Mouse (Mus musculus) left cerebral cortex, adult 8-10 months (tissue): ENCODE measurements around the gene 1700007K13Rik. TPM values are rescaled to one million over a fixed set of nuclear protein-coding genes. Genes with fewer than 3 reads are reported as not detected.

Experiments used
- DNase-seq, 2 experiments: peaks; one replicate each; pipeline ENCODE4 v3.0.0; 2022; ENCODE audit warnings: low spot score in 2 of 2
- total RNA-seq, 4 experiments: library from RNA; stranded (reverse); gene quantifications; 2 replicates each; pipeline ENCODE4 v1.2.4; 2022

1700007K13Rik gene
- total RNA-seq, 4 experiments from 2014 or later, result 2.4 to 6.3 (median 3.1) TPM

DNA sequence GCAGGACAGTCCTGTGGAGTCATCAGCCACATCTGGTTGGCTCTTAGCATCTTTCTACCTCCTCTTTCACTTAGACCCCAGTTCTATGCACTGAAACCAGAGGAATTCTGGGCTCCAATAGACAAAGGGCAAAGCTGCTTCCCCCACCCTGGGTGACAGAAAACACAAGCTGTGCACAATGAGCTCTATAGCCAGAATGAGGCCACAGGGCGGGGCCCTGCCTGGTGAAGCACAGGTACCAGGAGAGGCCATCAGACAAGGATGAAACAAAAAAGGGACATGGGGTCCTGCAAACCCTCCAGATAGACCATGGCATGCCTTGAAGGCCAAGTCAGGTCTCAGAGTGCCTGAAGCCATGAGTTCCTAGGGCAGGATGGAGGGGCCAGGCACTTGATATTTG is 49.6 kb downstream of the 1700007K13Rik start:
- DNase-seq, result no peak

- DNase-seq, result peak; percentile 45 to 81
Observed at GRCm38 (mm10) chr2:28415387-28416024, 50.6 kb downstream of the 1700007K13Rik start.

DNA sequence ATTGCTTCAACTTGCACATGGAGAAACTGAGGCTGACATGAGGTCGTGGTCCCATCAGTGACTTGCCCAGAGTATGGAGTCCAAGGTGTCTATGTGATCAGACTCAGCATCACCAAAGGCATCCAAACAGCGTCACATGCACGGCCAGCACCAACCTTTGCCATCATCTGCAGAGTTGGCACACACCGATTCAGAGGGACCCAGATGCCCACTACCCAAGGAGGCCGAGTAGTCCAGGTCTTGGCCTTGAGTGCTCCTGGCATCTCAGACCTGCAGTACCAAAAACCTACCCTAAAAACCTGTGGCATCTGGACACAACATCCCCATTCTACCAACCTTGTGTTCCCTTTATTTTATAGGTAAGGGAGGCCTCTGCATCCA is 51.4 kb downstream of the 1700007K13Rik start:
- no peak for DNase-seq

- DNase-seq, result no peak
Observed at GRCm38 (mm10) chr2:28414116-28414756, 51.9 kb downstream of the 1700007K13Rik start.

DNA sequence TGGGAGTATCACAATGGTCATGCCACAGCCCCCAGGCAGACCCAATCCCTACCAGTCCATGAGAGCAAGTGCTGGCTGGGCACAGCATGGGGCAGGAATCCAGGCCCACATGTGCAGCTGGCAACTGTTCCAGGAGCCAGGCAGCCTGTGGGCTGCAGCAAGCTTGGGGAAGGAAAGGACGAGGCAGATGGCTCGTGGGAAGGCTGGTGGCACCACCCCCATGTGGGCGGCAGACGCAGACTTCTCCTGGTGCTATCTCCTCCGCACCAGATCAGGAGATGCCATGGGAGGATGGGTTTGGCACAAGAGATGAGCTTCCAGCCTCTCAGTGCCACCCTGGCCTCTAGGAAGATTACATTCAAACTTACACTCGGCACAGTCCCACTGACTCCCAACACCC is 53.2 kb downstream of the 1700007K13Rik start:
- peak; percentile 67 to 97 for DNase-seq

Other genes starting within 250 kb of the 1700007K13Rik start
- gene Ppp1r26, start 19.5 kb downstream of the 1700007K13Rik start, total RNA-seq, result 10 to 100 TPM; 23.4 to 29.3 (median 26.5) TPM
- 10 to 100 TPM; 37.5 to 40.1 (median 38.5) TPM for gene Mrps2, start 1.7 kb upstream of the 1700007K13Rik start, total RNA-seq
- 1 to 10 TPM; 2.9 to 4.4 (median 3.5) TPM for gene Gbgt1, start 30.6 kb upstream of the 1700007K13Rik start, total RNA-seq
- gene Gm10134, start 39.8 kb upstream of the 1700007K13Rik start, total RNA-seq, result 1 to 10 TPM in 2 of 4 experiments, not detected in 2; 1.7 to 3.6 TPM
- 100 to 1,000 TPM in 1 of 4 experiments, 10 to 100 TPM in 3; 89.1 to 103 (median 96.7) TPM for gene Ralgds, start 46.8 kb upstream of the 1700007K13Rik start, total RNA-seq
- gene Cel, start 97.1 kb upstream of the 1700007K13Rik start, total RNA-seq, result not detected
- gene Gtf3c5, start 117.4 kb upstream of the 1700007K13Rik start, total RNA-seq, result 10 to 100 TPM; 18.0 to 19.4 (median 19.2) TPM
- gene Gfi1b, start 155.7 kb upstream of the 1700007K13Rik start, total RNA-seq, result not detected
- 10 to 100 TPM; 54.1 to 61.6 (median 57.4) TPM for gene Tsc1, start 174.9 kb upstream of the 1700007K13Rik start, total RNA-seq
- gene Spaca9, start 233.4 kb upstream of the 1700007K13Rik start, total RNA-seq, result 1 to 10 TPM in 2 of 4 experiments, under 1 TPM in 2; 0.55 to 2.1 (median 1.1) TPM
- 1 to 10 TPM; 1.7 to 2.6 (median 2.4) TPM for gene Ak8, start 233.8 kb upstream of the 1700007K13Rik start, total RNA-seq